Mouse (Mus musculus) inflammation-experienced regulatory T-cells, adult 6 months (primary cell): Measurements from ENCODE around the gene Ins1. TPM values are rescaled to one million over a fixed set of nuclear protein-coding genes. Genes with fewer than 3 reads are reported as not detected.

Experiments used
- ATAC-seq: one replicate; pipeline ENCODE4 v1.8.0; 2017
- polyA plus RNA-seq, 3 experiments: library from polyadenylated mRNA; unstranded; fragments of 100-300 nt; shearing (Covaris generic); gene quantifications; one replicate each; pipeline ENCODE4 v1.2.1; 2017

Ins1 gene
- not detected for polyA plus RNA-seq

- no peak for ATAC-seq
Observed at GRCm38 (mm10) chr19:52263997-52264396, at the start of gene Ins1. TSS of gene Ins1 (plus strand) at chr19:52264297.
